Mouse (Mus musculus): ENCODE measurements around the gene Krtap4-7. TPM values are rescaled to one million over a fixed set of nuclear protein-coding genes. Genes with fewer than 3 reads are reported as not detected.
"Not testable (repeated sequence)": the region's sequence is repeated elsewhere in the genome, so short reads cannot be mapped to it uniquely, and the experiment has no call there.

Gene Krtap4-7
- not detected for polyA plus RNA-seq (2017; shearing (Covaris generic))

- ATAC-seq: not testable (repeated sequence)
Observed at GRCm38 (mm10) chr11:99643635-99644139, at the start of gene Krtap4-7. Gene Krtap4-7 (minus strand): TSS chr11:99644089.

DNA sequence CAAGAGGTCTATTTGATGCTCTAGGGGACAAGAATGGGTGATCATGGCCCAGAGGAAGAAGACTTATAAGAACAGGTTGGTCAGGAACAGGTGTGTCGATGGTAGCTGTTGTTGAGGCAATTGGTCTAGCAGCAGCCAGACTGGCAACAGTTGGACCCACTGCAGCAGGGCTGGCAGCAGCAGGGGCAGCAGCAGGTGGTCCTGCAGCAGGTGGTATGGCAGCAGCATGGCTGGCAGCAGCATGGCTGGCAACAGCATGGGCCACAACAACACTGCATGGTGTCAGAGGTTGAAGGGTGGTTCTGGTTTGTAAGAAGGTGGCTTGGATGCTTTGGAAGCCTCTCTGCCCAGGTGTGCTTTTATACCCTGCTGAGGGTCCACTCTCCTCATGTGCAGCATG, 46.6 kb upstream of the Krtap4-7 start, which contains the start of gene Gm14190:
Gene Gm14190, minus strand, starts transcription at position 278 of the 400 bp plus-strand sequence.
- no peak for ATAC-seq

- not testable (repeated sequence) for ATAC-seq
Observed at GRCm38 (mm10) chr11:99685235-99685634, 41.3 kb upstream of the Krtap4-7 start.

- no peak for ATAC-seq
Observed at GRCm38 (mm10) chr11:99683481-99683880, 39.6 kb upstream of the Krtap4-7 start.

DNA sequence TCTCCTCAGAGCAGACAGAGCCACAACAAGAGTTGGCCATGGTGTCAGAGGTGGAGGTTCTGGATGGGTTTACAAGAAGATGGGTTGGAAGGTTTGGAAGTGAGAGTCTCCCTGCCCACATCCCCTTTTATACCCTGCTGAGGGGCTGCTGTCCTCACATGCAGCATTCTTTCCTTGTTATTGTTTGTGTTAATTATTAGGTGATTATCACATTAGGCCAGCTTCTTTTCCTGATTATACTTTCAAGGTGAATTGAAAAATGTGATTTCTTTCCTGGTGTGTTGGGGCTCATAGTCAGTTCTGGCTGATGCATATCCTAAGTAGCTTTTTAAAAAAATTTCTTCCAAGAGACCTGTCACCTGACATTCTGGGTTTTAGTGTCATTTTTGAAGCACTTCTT, 22.0 kb upstream of the Krtap4-7 start, which contains the start of gene Krtap4-6:
Gene Krtap4-6, minus strand, starts transcription at position 101 of the 400 bp plus-strand sequence.
- no peak for ATAC-seq

DNA sequence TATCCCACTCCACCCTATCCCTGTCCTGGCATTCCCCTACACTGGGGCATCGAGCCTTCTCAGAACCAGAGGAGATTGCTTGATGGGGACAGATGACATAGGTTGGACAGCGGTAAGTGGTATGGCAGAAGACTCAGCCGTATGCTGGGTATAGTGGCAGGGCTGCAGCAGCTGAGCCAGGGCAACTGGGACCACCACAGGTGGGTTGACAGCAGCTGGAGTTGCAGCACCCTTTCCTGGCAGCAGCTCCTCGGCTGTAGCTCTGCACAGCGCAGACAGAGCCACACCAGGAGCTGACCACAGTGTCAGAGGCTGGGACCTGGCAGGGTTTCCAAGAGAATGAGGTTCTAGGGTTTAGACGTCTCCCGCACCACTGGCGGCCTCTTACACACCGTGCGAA, 18.9 kb upstream of the Krtap4-7 start:
- no peak for ATAC-seq

GRCm38 (mm10) chr11:99659256-99659655, 15.4 kb upstream of the Krtap4-7 start:
- no peak for ATAC-seq

DNA sequence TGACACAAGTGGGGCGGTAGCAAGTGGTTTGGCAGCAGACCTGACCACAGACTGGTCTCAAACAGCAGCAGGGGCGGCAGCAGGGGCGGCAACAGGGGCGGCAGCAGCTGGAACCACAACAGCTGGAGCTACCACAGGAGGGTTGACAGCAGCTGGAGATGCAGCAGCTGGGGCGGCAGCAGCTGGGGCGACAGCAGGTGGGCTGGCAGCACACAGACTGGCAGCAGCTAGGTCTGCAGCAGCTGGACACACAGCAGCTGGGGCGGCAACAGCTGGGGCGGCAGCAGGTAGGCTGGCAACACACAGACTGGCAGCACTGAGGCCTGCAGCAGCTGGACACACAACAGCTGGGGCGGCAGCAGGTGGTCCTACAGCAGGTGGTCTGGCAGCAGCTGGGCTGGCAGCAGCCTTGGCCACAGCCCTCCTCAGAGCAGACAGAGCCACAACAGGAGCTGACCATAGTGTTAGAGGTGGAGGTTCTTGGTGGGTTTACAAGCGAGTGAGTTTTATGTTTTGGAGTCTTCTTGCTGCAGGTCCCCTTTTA, 14.7 kb upstream of the Krtap4-7 start, which contains the start of gene Gm11563:
Gene Gm11563, minus strand, starts transcription at position 494 of the 544 bp plus-strand sequence.
- ATAC-seq: not testable (repeated sequence)

DNA sequence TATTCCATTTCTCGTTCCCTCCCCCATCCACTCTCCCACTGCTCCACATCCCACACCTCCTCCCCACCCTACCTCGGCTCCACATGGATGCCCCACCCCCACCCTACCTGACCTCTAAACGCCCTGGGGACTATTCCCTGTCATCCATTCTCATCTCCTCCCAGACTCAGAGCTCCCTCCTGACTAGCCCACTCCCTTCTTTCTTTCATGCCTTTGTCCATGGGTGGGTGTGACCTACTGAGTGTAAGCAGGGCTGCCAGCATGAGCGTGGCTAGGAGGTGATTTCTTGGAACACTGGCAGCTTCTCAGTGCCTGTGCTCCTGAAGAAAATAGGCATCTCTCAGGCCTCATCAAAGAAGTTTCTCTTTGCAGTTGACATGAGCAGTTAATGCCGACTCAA, 13.2 kb upstream of the Krtap4-7 start:
- no peak for ATAC-seq

GRCm38 (mm10) chr11:99650136-99650535, 6.2 kb upstream of the Krtap4-7 start, which contains the start of gene Gm11555:
Gene Gm11555 (minus strand): TSS chr11:99650236.
- no peak for ATAC-seq

DNA sequence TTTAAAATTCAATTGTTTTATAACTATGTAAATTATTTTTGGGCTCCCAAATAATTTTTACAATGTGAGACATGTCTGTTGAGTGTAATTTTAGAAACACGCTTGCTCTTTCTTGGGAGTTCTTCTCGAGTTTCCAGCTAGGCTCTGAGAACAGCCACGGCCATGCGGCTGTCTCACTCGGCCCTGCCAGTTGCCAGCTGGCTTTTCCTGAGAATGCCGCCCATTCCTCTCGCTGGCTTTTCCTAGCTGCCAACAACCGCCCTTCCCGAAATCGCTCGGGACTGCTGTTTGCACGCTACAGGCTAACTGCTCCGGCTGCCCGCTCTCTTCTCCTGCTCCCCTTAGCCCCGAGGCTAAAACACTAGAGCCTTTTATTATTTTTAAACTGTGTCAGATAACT, 2.6 kb upstream of the Krtap4-7 start:
- ATAC-seq: no peak

DNA sequence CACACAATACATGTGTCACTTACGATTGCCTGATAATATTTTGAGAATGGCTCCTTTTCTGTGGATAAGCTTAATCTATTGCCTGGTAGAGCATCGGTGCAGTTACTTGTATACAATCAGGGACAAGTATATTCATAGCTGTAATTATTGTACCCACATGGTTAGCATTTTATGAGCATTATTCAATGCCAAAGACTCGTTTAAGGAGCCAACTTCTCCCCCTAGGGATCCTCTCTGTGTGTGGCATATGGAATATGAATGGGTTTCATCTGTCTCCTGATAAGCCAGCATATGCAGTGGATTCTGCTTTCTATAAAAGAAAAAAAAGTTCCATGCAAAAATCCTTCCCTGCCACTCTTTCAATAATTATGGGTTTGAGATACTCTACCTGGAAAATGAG, 462 bp upstream of the Krtap4-7 start:
- no peak for ATAC-seq

- ATAC-seq: no peak
Observed at GRCm38 (mm10) chr11:99640926-99641325, 3.0 kb downstream of the Krtap4-7 start.

DNA sequence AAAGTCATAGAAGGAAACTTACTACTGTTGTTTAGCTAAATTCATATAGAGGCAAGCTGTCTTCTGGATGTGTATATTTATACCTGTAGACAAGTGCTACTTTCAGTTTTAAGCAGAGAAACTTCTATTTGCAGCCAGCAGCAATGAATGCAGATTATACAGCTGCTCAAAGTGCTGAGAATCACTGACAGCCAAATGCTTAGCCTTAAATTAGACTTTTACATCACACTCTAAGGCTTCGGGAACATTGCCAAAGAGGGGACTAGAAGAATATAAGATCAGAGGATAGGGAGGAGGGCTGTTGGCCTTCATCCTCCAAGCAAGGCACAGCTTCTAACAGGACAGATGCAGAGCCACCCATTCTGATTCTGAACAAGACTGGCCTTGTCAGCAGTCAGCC, 6.8 kb downstream of the Krtap4-7 start:
- ATAC-seq: no peak

- ATAC-seq: no peak
Observed at GRCm38 (mm10) chr11:99634653-99635134, 9.2 kb downstream of the Krtap4-7 start, which contains the start of gene Krtap4-2. Gene Krtap4-2 (minus strand): TSS chr11:99635084.

- no peak for ATAC-seq
Observed at GRCm38 (mm10) chr11:99633293-99633692, 10.6 kb downstream of the Krtap4-7 start.

- ATAC-seq: no peak
Observed at GRCm38 (mm10) chr11:99630890-99631289, 13.0 kb downstream of the Krtap4-7 start.

- ATAC-seq: no peak
Observed at GRCm38 (mm10) chr11:99628138-99628537, 15.8 kb downstream of the Krtap4-7 start, which contains the start of gene Krtap4-1. Gene Krtap4-1 (minus strand): TSS chr11:99628238.

DNA sequence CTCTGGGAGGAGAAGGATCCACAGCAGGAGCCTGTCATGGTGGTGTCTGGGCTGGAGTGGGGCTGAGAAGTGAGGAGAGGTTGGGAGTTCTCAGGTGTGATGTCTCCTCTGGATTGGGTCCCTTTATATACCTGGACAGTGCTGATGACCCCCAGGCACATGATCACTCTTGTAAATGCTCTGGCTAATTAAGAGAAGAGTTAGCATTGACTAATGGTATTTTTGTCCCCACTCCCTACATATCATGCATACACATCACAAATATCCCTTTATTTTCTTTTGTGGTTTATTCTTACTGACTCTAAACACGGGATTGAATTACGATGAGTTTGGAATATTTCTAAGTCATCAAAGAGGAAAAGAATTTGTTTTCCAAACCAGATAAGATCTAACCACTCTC, 23.6 kb downstream of the Krtap4-7 start, which contains the start of gene Gm11562:
Gene Gm11562, minus strand, starts transcription at position 101 of the 400 bp plus-strand sequence.
- no peak for ATAC-seq

DNA sequence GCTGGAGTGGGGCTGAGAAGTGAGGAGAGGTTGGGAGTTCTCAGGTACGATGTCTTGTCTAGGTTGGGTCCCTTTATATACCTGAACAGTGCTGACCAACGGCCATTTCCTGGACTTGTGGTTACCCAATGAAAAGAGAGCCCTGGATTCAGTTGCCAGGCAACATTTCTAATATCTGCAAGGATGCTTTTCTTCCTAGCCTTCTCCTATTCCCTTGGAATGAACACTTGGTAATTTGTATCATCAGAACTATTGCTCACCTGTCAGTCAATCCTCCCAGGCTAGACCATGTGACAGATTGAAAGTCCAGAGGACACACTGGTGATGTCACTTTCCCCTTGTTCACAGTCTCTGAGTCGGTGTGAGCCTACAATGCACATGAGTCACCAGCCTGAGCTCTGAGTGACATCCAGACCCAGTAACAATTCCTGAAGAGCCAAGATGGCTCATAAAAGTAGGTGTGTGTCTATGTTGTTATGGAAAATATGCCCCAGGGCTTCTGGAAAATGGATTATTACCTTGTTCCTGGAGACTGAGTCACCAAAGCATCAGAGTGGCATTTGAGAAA, 29.0 kb downstream of the Krtap4-7 start, which contains the start of gene Krtap2-4:
Gene Krtap2-4, minus strand, starts transcription at position 51 of the 568 bp plus-strand sequence.
- ATAC-seq: no peak

DNA sequence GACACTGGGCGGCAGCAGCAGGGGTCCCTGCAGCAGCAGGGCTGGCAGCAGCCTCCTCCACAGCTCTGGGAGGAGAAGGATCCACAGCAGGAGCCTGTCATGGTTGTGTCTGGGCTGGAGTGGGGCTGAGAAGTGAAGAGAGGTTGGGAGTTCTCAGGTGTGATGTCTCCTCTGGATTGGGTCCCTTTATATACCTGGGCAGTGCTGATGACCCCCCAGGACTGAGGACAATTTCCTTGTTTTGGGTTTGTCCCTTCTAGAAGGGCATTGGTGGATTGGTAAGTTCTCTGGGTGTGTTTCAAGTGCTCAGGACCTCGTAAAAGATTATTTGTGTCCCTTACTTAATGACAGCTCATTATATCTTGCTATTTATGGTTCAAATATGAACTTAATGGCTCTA, 33.8 kb downstream of the Krtap4-7 start, which contains the start of gene Gm11937:
Gene Gm11937, minus strand, starts transcription at position 101 of the 400 bp plus-strand sequence.
- ATAC-seq: not testable (repeated sequence)

- ATAC-seq: no peak
Observed at GRCm38 (mm10) chr11:99609126-99609525, 34.8 kb downstream of the Krtap4-7 start.

- not testable (repeated sequence) for ATAC-seq
Observed at GRCm38 (mm10) chr11:99603208-99603607, 40.7 kb downstream of the Krtap4-7 start, which contains the start of gene Gm11938. Gene Gm11938 (minus strand): TSS chr11:99603308.
